Mouse (Mus musculus): ENCODE results near the gene Ms4a2. TPM values are rescaled to one million over a fixed set of nuclear protein-coding genes. Genes with fewer than 3 reads are reported as not detected.

Ms4a2 gene
- not detected for polyA plus RNA-seq (2017; shearing (Covaris generic))

DNA sequence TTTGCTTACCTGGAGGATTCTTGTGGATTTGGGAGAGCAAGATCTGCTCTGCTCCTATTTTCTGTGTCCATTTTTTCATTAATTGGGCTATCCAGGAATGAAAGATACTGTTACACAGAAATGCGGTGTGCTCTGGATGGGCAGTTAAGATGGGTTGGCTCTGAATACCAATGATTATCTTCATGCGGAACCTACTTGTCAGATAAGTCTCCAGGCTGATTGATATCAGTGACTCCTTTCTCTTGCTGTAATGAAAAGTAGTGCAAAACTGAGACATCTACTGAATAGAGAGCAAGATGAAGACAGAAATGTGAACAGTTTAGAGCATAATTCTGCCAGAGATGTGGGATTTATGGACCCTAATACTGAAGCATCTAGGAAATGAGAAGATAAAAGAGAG is at the start of gene Ms4a2:
Gene Ms4a2 (minus strand): TSS at position 169 of the 400 bp plus-strand sequence.

DNA sequence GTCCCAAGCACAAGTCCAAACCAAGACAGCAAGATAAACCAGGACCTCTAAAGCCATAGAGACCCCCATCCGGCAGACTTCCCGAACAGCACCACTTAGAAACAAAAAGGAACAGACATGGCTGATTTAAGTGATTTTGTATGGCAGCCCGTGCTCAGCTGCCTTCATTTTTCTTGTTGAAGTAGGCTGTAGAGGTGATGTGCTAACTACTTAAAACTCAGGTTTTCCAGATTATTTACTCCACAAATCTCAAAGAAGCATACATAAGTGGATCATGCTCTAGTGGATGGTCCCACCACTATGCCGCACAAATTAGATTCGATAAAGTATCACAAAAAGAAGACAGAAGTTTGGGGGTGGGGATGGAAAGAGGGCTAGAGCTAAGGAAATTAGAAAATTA is 36.9 kb upstream of the Ms4a2 start, which contains the start of gene Oosp2:
Gene Oosp2 (minus strand): TSS at position 101 of the 400 bp plus-strand sequence.

DNA sequence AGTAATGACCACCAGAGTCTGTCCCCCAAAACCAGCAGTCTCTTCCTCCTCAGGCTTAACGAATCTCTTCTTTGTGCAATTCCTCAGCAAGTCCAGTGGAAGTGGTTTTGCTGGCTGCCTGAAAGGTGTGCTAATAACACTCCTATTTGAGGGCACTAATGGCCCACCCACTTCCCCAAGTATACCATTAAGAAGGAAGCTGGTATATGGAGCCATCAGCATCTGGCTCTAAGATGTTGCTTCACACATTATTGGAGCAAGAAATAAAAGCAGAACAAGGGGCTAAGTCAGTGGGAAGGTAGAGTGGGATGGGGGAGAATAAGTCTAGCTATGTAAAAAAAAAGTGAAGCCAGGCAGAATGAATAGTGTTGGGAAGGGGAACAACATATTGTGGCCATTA is 17.2 kb upstream of the Ms4a2 start, which contains the start of gene Ms4a3:
Gene Ms4a3 (minus strand): TSS at position 120 of the 400 bp plus-strand sequence.

DNA sequence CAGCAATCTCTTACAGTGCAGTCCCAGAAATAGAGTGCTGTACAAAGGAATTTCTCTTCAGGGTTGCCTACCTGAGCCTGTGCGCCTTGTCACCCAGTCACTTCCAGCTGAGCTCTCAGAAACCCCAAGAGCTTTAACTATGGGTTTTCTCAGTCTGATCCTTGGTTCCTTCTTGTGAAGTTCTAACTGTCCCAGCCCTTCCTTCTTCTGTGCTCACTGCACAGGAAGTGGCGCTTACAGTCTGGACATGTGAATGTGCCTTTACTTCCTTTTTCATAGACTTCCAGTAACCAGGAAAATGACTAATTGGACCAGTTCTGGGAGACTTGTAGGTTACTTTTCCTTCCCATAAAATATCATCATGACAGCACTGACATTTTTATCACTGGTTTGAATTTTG is 18.9 kb downstream of the Ms4a2 start, which contains the start of gene Ms4a6d:
Gene Ms4a6d (minus strand): TSS at position 247 of the 400 bp plus-strand sequence.

Other genes starting within 250 kb of the Ms4a2 start
- gene Ms4a4a, start 248.2 kb downstream of the Ms4a2 start, polyA plus RNA-seq (2017; shearing (Covaris generic)), result 0.72 TPM
- gene Ms4a4c, start 218.9 kb downstream of the Ms4a2 start, polyA plus RNA-seq (2017; shearing (Covaris generic)), result 62.6 TPM
- 3,373 TPM for gene Ms4a4b, start 180.2 kb downstream of the Ms4a2 start, polyA plus RNA-seq (2017; shearing (Covaris generic))
- gene Ms4a6c, start 154.4 kb downstream of the Ms4a2 start, polyA plus RNA-seq (2017; shearing (Covaris generic)), result 18.7 TPM
- gene Gm8369, start 137.8 kb downstream of the Ms4a2 start, polyA plus RNA-seq (2017; shearing (Covaris generic)), result 313 TPM
- 1,060 TPM for gene Ms4a6b, start 107.2 kb downstream of the Ms4a2 start, polyA plus RNA-seq (2017; shearing (Covaris generic))
- gene Ms4a4d, start 86.9 kb downstream of the Ms4a2 start, polyA plus RNA-seq (2017; shearing (Covaris generic)), result 4.3 TPM
- gene Ms4a6d, start 18.9 kb downstream of the Ms4a2 start, polyA plus RNA-seq (2017; shearing (Covaris generic)), result 10.7 TPM
- not detected for gene Ms4a3, start 17.1 kb upstream of the Ms4a2 start, polyA plus RNA-seq (2017; shearing (Covaris generic))
- not detected for gene Oosp2, start 36.8 kb upstream of the Ms4a2 start, polyA plus RNA-seq (2017; shearing (Covaris generic))
- not detected for gene Oosp1, start 67.4 kb upstream of the Ms4a2 start, polyA plus RNA-seq (2017; shearing (Covaris generic))
- gene Oosp3, start 73.3 kb upstream of the Ms4a2 start, polyA plus RNA-seq (2017; shearing (Covaris generic)), result not detected
- not detected for gene Gif, start 123.8 kb upstream of the Ms4a2 start, polyA plus RNA-seq (2017; shearing (Covaris generic))
- gene Mrpl16, start 146.7 kb upstream of the Ms4a2 start, polyA plus RNA-seq (2017; shearing (Covaris generic)), result 49.4 TPM
- 2.6 TPM for gene Stx3, start 195.7 kb upstream of the Ms4a2 start, polyA plus RNA-seq (2017; shearing (Covaris generic))
- gene Olfr1417, start 215.5 kb upstream of the Ms4a2 start, polyA plus RNA-seq (2017; shearing (Covaris generic)), result not detected
- not detected for gene Olfr1418, start 237.3 kb upstream of the Ms4a2 start, polyA plus RNA-seq (2017; shearing (Covaris generic))